Mouse (Mus musculus): Measurements from ENCODE around the gene Rasip1. TPM values are rescaled to one million over a fixed set of nuclear protein-coding genes. Genes with fewer than 3 reads are reported as not detected.
A peak's percentile ranks its signal among the peaks of the same experiment; 100 is the strongest.

The Rasip1 gene
- polyA plus RNA-seq, 1 experiment: 0.36 TPM

DNA sequence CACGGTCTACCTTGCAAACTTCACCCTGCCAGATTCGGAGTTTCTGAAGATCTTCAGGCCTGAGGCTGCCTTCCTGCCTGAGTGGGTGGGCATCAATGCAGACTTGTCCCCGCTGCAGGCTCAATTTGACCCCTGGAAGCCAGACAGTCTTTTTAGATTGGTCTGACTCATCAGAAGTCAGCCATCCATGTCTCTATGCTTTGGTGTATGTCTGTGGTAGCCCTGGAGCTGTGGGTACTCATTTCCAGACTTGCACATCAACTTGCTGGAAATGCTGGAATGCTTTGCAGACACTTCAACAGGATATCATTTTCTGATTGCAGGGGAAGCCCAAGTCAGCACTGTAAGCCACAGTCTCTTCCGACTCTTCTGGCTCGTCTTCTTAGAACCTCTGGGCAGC is 7.7 kb upstream of the Rasip1 start:
- H3K27me3 ChIP-seq (replicated peaks): peaks cover 70% of the 10 kb centered on the region
- no peak overlapping the region for H3K4me3 ChIP-seq (replicated peaks)
- no peak for TF ChIP-seq GATA1 (IDR thresholded peaks at IDR 0.05; ENCODE audit: borderline replicate concordance, low read length)
- no peak for TF ChIP-seq FLI1 (IDR thresholded peaks at IDR 0.05; ENCODE audit: low read length)
- H3K36me3 ChIP-seq (replicated peaks; ENCODE audit: low read length): no peaks in the 10 kb centered on the region
- peaks cover 15% of the 10 kb centered on the region for H3K4me1 ChIP-seq
- peaks cover 15% of the 10 kb centered on the region for H3K9me3 ChIP-seq

GRCm38 (mm10) chr7:45621443-45621842 is 5.8 kb upstream of the Rasip1 start, which contains the start of gene Izumo1:
Izumo1 (plus strand) TSS chr7:45621811.
- H3K4me3 ChIP-seq (replicated peaks): peak within 1 kb of the TSS; percentile 67
- H3K27me3 ChIP-seq (replicated peaks): peaks cover 67% of the 10 kb centered on the region
- TF ChIP-seq FLI1 (IDR thresholded peaks at IDR 0.05; ENCODE audit: low read length): no peak
- TF ChIP-seq GATA1 (IDR thresholded peaks at IDR 0.05; ENCODE audit: borderline replicate concordance, low read length): no peak
- no peaks in the 10 kb centered on the region for H3K36me3 ChIP-seq (replicated peaks; ENCODE audit: low read length)
- peaks cover 21% of the 10 kb centered on the region for H3K4me1 ChIP-seq
- H3K9me3 ChIP-seq: peaks cover 15% of the 10 kb centered on the region

DNA sequence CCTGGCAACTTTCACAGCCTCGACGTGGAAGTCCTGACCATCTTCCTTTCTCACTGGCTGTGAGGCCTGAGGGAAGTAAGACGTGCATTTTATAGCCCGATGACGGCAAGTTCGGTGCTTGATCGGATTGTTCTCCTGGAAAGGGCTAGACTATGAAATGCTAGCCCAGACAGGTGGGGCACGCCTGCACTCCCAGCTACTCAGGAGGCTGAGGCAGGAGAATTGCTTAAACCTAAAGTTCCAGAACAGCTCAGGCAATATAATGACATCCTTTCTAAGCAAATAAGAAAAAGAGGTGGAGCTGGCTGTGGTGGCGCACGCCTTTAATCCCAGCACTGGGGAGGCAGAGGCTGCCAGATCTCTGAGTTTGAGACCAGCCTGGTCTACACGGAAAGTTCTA is 3.8 kb upstream of the Rasip1 start:
- Histone ChIP-seq H3K4me1 (peaks cover 35% of the 10 kb centered on the region), H3K36me3 (replicated peaks; ENCODE audit: low read length) (no peaks in the 10 kb centered on the region), H3K4me3 (replicated peaks) (no peak overlapping the region), H3K27me3 (replicated peaks) (peaks cover 69% of the 10 kb centered on the region), H3K9me3 (peaks cover 15% of the 10 kb centered on the region)
- TF ChIP-seq GATA1 (IDR thresholded peaks at IDR 0.05; ENCODE audit: borderline replicate concordance, low read length) (no peak), FLI1 (IDR thresholded peaks at IDR 0.05; ENCODE audit: low read length) (no peak)

DNA sequence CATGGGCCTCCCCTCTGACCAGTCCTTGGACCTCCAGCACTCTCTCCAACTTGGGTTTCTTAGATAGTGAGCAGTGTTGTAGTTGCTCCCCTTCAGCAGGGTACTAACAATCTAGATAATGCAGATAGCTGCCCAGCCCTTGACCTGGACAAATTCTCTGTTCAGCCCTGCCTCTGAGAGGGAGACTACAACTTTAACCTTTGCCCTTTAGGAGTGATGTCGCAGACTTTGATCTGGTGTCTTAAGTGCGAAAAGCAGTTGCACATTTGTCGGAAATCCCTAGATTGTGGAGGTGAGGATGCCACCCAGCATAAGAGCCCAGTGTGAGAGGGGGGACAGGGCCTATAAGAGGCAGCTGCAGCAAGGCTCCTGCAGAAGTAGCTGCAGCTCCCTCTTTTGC is 2.6 kb upstream of the Rasip1 start:
- Histone ChIP-seq H3K4me3 (replicated peaks) (no peak overlapping the region), H3K27me3 (replicated peaks) (peaks cover 69% of the 10 kb centered on the region), H3K9me3 (peaks cover 15% of the 10 kb centered on the region), H3K4me1 (peaks cover 42% of the 10 kb centered on the region), H3K36me3 (replicated peaks; ENCODE audit: low read length) (no peaks in the 10 kb centered on the region)
- TF ChIP-seq FLI1 (IDR thresholded peaks at IDR 0.05; ENCODE audit: low read length): no peak
- no peak for TF ChIP-seq GATA1 (IDR thresholded peaks at IDR 0.05; ENCODE audit: borderline replicate concordance, low read length)

GRCm38 (mm10) chr7:45625481-45625880 is 1.8 kb upstream of the Rasip1 start:
- peaks cover 72% of the 10 kb centered on the region for H3K27me3 ChIP-seq (replicated peaks)
- peaks cover 20% of the 10 kb centered on the region for H3K9me3 ChIP-seq
- peaks cover 42% of the 10 kb centered on the region for H3K4me1 ChIP-seq
- no peak for TF ChIP-seq GATA1 (IDR thresholded peaks at IDR 0.05; ENCODE audit: borderline replicate concordance, low read length)
- no peaks in the 10 kb centered on the region for H3K36me3 ChIP-seq (replicated peaks; ENCODE audit: low read length)
- H3K4me3 ChIP-seq (replicated peaks): no peak overlapping the region

DNA sequence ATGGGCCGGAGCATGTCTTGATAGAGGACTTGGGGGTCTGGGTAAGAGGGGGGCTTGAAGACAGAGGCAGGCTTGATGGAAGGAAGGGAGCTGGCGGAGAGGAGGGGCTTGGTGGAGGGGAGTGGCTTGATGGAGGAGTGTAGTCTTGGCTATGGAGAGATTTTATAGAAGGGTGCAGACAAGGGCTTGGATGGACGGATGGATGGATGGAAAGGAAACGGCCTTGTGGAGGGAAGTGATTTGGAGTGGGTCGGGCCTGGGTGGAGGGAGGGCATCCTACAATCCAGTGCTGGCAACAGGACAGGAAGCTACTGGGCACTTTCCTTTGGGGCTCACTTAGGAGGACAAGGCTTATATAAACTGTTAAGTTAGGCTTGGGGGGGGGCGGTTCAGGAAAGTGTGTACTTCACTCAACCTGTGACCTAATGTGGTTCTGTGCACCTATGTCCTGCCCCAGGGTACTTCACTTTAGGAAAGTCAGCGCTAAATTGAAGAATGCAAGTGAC is 664 bp upstream of the Rasip1 start:
- H3K9me3 ChIP-seq: peaks cover 31% of the 10 kb centered on the region
- TF ChIP-seq GATA1 (IDR thresholded peaks at IDR 0.05; ENCODE audit: borderline replicate concordance, low read length) (no peak), FLI1 (IDR thresholded peaks at IDR 0.05; ENCODE audit: low read length) (no peak)
- H3K4me1 ChIP-seq: peaks cover 34% of the 10 kb centered on the region
- no peak overlapping the region for H3K4me3 ChIP-seq (replicated peaks)
- no peaks in the 10 kb centered on the region for H3K36me3 ChIP-seq (replicated peaks; ENCODE audit: low read length)
- H3K27me3 ChIP-seq (replicated peaks): peaks cover 80% of the 10 kb centered on the region

- peak overlapping the region; percentile 91 for H3K4me3 ChIP-seq (replicated peaks)
- TF ChIP-seq FLI1 (IDR thresholded peaks at IDR 0.05; ENCODE audit: low read length) (no peak), GATA1 (IDR thresholded peaks at IDR 0.05; ENCODE audit: borderline replicate concordance, low read length) (no peak)
Observed at GRCm38 (mm10) chr7:45628364-45629294, 1.3 kb downstream of the Rasip1 start.

GRCm38 (mm10) chr7:45630064-45630907 is 3.0 kb downstream of the Rasip1 start:
- Histone ChIP-seq H3K4me1 (peaks cover 39% of the 10 kb centered on the region), H3K36me3 (replicated peaks; ENCODE audit: low read length) (no peaks in the 10 kb centered on the region), H3K9me3 (peaks cover 27% of the 10 kb centered on the region), H3K27me3 (replicated peaks) (peaks cover 62% of the 10 kb centered on the region), H3K4me3 (replicated peaks) (no peak overlapping the region)
- TF ChIP-seq FLI1 (IDR thresholded peaks at IDR 0.05; ENCODE audit: low read length) (no peak), GATA1 (IDR thresholded peaks at IDR 0.05; ENCODE audit: borderline replicate concordance, low read length) (no peak)

More at GRCm38 (mm10) chr7:45628364-45629294, 1.3 kb downstream of the Rasip1 start:
- H3K36me3 ChIP-seq (replicated peaks; ENCODE audit: low read length): no peaks in the 10 kb centered on the region
- peaks cover 31% of the 10 kb centered on the region for H3K9me3 ChIP-seq
- peaks cover 33% of the 10 kb centered on the region for H3K4me1 ChIP-seq
- peaks cover 78% of the 10 kb centered on the region for H3K27me3 ChIP-seq (replicated peaks)

GRCm38 (mm10) chr7:45632499-45632898 is 5.2 kb downstream of the Rasip1 start:
- H3K27me3 ChIP-seq (replicated peaks): peaks cover 43% of the 10 kb centered on the region
- H3K4me3 ChIP-seq (replicated peaks): no peak overlapping the region
- no peak for TF ChIP-seq FLI1 (IDR thresholded peaks at IDR 0.05; ENCODE audit: low read length)
- TF ChIP-seq GATA1 (IDR thresholded peaks at IDR 0.05; ENCODE audit: borderline replicate concordance, low read length): no peak
- H3K36me3 ChIP-seq (replicated peaks; ENCODE audit: low read length): no peaks in the 10 kb centered on the region
- H3K4me1 ChIP-seq: peaks cover 34% of the 10 kb centered on the region
- H3K9me3 ChIP-seq: peaks cover 35% of the 10 kb centered on the region
